Mouse (Mus musculus): ENCODE results near the gene Repin1.

GRCm38 (mm10) chr6:48548314-48548713 lies 45.4 kb upstream of the Repin1 start:
- TF ChIP-seq CTCF (conservative IDR thresholded peaks at IDR 0.05 in 1 of 2, IDR thresholded peaks at IDR 0.05 in 1 of 2; ENCODE audit: low read depth in 2 of 2, low read length in 2 of 2) (no peak), MAFK (IDR thresholded peaks at IDR 0.05; ENCODE audit: insufficient replicate concordance, low read length) (no peak), UBTF (IDR thresholded peaks at IDR 0.05; ENCODE audit: low read depth, low read length) (no peak), EP300 (IDR thresholded peaks at IDR 0.05; ENCODE audit: low read length) (no peak), TCF12 (IDR thresholded peaks at IDR 0.05; ENCODE audit: low read depth, low read length) (no peak), ZKSCAN1 (IDR thresholded peaks at IDR 0.05; ENCODE audit: borderline replicate concordance, low read depth, low read length) (no peak), USF1 (IDR thresholded peaks at IDR 0.05; ENCODE audit: low read depth, low read length) (no peak), JUN (IDR thresholded peaks at IDR 0.05; ENCODE audit: insufficient read depth, low read depth, low read length) (no peak), MEF2A (IDR thresholded peaks at IDR 0.05; ENCODE audit: borderline replicate concordance, low read depth, low read length) (no peak), SMC3 (IDR thresholded peaks at IDR 0.05; ENCODE audit: low read depth, low read length) (no peak)
